Mouse (Mus musculus): ENCODE results near the gene Hist1h1c. TPM values are rescaled to one million over a fixed set of nuclear protein-coding genes. Genes with fewer than 3 reads are reported as not detected.

Gene Hist1h1c
- polyA plus RNA-seq, 1 experiment from 2014 or later, result 41.7 TPM

Other genes with a start within 250 kb of the Hist1h1c start
- gene Btn2a2, start 250.0 kb upstream of the Hist1h1c start, polyA plus RNA-seq (2017; shearing (Covaris generic)), result not detected
- gene Hist1h4h, start 207.8 kb upstream of the Hist1h1c start, polyA plus RNA-seq (2017; shearing (Covaris generic)), result 6.2 TPM
- gene Hist1h2af, start 204.9 kb upstream of the Hist1h1c start, polyA plus RNA-seq (2017; shearing (Covaris generic)), result not detected
- gene Hist1h3g, start 203.4 kb upstream of the Hist1h1c start, polyA plus RNA-seq (2017; shearing (Covaris generic)), result not detected
- 0.42 TPM for gene Hist1h2bh, start 195.4 kb upstream of the Hist1h1c start, polyA plus RNA-seq (2017; shearing (Covaris generic))
- gene Hist1h3f, start 194.8 kb upstream of the Hist1h1c start, polyA plus RNA-seq (2017; shearing (Covaris generic)), result 1.5 TPM
- not detected for gene Hist1h4f, start 187.2 kb upstream of the Hist1h1c start, polyA plus RNA-seq (2017; shearing (Covaris generic))
- gene Hist1h1d, start 185.5 kb upstream of the Hist1h1c start, polyA plus RNA-seq (2017; shearing (Covaris generic)), result 0.37 TPM
- 5.2 TPM for gene Hist1h3e, start 176.4 kb upstream of the Hist1h1c start, polyA plus RNA-seq (2017; shearing (Covaris generic))
- gene Hist1h2ae, start 167.6 kb upstream of the Hist1h1c start, polyA plus RNA-seq (2017; shearing (Covaris generic)), result 1.9 TPM
- gene Hist1h2bg, start 167.4 kb upstream of the Hist1h1c start, polyA plus RNA-seq (2017; shearing (Covaris generic)), result 1.2 TPM
- gene Hist1h2bf, start 164.6 kb upstream of the Hist1h1c start, polyA plus RNA-seq (2017; shearing (Covaris generic)), result not detected
- gene Hist1h2ad, start 164.4 kb upstream of the Hist1h1c start, polyA plus RNA-seq (2017; shearing (Covaris generic)), result not detected
- 0.40 TPM for gene Hist1h3d, start 163.0 kb upstream of the Hist1h1c start, polyA plus RNA-seq (2017; shearing (Covaris generic))
- gene Hist1h4d, start 157.2 kb upstream of the Hist1h1c start, polyA plus RNA-seq (2017; shearing (Covaris generic)), result 19.6 TPM
- 1.4 TPM for gene Hist1h2be, start 117.7 kb upstream of the Hist1h1c start, polyA plus RNA-seq (2017; shearing (Covaris generic))
- gene Hist1h1e, start 116.2 kb upstream of the Hist1h1c start, polyA plus RNA-seq (2017; shearing (Covaris generic)), result 7.9 TPM
- gene Hist1h2ac, start 54.9 kb upstream of the Hist1h1c start, polyA plus RNA-seq (2017; shearing (Covaris generic)), result 2.4 TPM
- 9.8 TPM for gene Hist1h2bc, start 54.6 kb upstream of the Hist1h1c start, polyA plus RNA-seq (2017; shearing (Covaris generic))
- gene Hist1h1t, start 43.0 kb upstream of the Hist1h1c start, polyA plus RNA-seq (2017; shearing (Covaris generic)), result not detected
- 9.2 TPM for gene Hist1h4c, start 40.4 kb upstream of the Hist1h1c start, polyA plus RNA-seq (2017; shearing (Covaris generic))
- gene Hfe, start 28.0 kb upstream of the Hist1h1c start, polyA plus RNA-seq (2017; shearing (Covaris generic)), result not detected
- not detected for gene Hist1h3c, start 6.8 kb downstream of the Hist1h1c start, polyA plus RNA-seq (2017; shearing (Covaris generic))
- not detected for gene Hist1h2bb, start 7.9 kb downstream of the Hist1h1c start, polyA plus RNA-seq (2017; shearing (Covaris generic))
- gene Hist1h2ab, start 12.3 kb downstream of the Hist1h1c start, polyA plus RNA-seq (2017; shearing (Covaris generic)), result 1.9 TPM
- gene Hist1h3b, start 13.5 kb downstream of the Hist1h1c start, polyA plus RNA-seq (2017; shearing (Covaris generic)), result not detected
- 7.2 TPM for gene Hist1h4b, start 18.2 kb downstream of the Hist1h1c start, polyA plus RNA-seq (2017; shearing (Covaris generic))
- 1.1 TPM for gene Hist1h4a, start 22.4 kb downstream of the Hist1h1c start, polyA plus RNA-seq (2017; shearing (Covaris generic))
- gene Hist1h3a, start 23.6 kb downstream of the Hist1h1c start, polyA plus RNA-seq (2017; shearing (Covaris generic)), result 5.4 TPM
- gene Hist1h1a, start 24.9 kb downstream of the Hist1h1c start, polyA plus RNA-seq (2017; shearing (Covaris generic)), result not detected
- not detected for gene Trim38, start 31.1 kb downstream of the Hist1h1c start, polyA plus RNA-seq (2017; shearing (Covaris generic))
- not detected for gene Slc17a2, start 68.2 kb downstream of the Hist1h1c start, polyA plus RNA-seq (2017; shearing (Covaris generic))
- gene Slc17a3, start 100.6 kb downstream of the Hist1h1c start, polyA plus RNA-seq (2017; shearing (Covaris generic)), result not detected
- gene Slc17a1, start 128.9 kb downstream of the Hist1h1c start, polyA plus RNA-seq (2017; shearing (Covaris generic)), result not detected
- not detected for gene Slc17a4, start 176.2 kb downstream of the Hist1h1c start, polyA plus RNA-seq (2017; shearing (Covaris generic))
- gene Hist1h2ba, start 195.3 kb downstream of the Hist1h1c start, polyA plus RNA-seq (2017; shearing (Covaris generic)), result not detected
- not detected for gene Hist1h2aa, start 195.7 kb downstream of the Hist1h1c start, polyA plus RNA-seq (2017; shearing (Covaris generic))

All from naive thymus-derived CD4-positive, alpha-beta T cell, adult 5 months (primary cell).